Mouse (Mus musculus) right cerebral cortex, postnatal 25 days (tissue): Measurements from ENCODE around the gene Fam76b.

Experiments used
- DNase-seq: peaks from one replicate; pipeline ENCODE4 v3.0.0; 2022

The Fam76b gene

DNA sequence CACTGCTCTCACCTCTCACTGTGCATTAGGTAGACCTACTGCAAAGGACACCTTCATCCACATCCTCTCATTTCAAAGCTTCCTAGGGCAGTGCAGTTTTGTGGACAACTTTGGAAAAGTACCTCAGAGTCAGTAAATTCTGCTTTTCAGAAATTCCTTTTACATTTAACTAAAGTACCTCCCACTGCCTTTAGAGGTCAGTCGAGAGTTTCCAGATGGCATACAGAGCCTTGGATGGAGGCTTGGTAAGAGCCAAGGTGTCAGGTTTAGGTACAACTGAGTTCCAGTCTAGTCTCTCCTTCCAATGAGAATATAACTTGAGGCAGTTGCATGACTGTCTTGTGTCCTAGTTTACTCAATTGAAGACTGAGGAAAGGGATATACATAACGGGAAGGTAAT lies 46.8 kb downstream of the Fam76b start:
- DNase-seq = no peak

DNA sequence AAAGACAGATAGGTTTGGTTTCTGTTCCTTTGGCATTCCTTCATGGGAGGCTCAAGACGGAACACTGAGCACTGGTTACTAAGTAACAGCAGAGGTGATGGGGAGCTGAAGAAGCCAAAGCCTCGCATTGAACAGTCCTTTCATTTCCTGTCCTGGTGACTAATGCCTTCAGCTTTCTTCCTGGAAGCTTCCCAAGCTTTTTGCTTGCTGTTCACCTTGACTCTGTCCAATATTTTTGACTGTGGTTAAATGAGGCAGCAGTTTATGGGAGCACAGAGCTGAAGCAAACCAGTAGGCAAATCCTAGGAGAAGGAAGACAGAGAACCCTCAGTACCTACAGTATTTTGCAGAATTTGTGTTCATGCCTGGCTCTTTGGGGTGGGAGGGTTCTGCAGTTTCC lies 47.8 kb downstream of the Fam76b start:
- DNase-seq = no peak

DNA sequence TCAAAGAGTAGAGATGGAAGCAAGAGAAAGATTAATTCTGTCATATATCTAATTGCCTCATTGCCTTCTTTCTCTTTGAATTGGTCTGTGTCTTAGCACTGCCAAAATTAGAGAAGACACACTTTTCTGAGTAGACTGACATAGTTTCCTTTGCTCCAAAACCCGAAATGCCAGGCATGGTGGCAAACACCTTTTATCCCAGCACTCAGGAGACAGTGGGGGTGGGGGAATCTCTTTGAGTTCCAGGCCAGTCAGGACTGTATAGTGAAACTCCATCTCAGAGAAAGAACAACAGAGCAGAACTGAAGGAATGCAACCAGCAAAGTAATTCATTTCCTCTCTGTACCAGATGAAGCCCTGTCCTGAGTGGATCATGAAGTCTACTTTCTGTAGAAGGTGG lies 53.2 kb downstream of the Fam76b start:
- no peak for DNase-seq

DNA sequence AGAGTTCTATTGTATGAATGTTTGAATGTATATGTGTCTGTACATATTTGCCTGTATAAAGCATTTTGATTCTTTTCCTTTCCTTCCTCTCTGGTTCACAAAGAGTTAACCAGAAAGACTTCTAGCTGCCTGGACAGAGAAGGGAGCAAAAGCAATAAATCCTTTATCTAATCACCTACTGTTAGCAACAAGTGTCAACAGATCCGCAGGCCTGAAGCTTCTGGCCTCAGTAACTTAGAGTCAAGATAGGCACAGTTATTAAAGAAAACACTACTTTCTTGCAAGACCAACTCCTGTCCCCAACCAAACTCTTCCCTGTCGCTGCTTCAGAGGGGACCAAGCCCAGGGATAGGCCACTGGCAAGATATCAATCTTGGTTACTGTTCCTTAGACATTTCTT lies 55.0 kb downstream of the Fam76b start:
- no peak for DNase-seq

DNA sequence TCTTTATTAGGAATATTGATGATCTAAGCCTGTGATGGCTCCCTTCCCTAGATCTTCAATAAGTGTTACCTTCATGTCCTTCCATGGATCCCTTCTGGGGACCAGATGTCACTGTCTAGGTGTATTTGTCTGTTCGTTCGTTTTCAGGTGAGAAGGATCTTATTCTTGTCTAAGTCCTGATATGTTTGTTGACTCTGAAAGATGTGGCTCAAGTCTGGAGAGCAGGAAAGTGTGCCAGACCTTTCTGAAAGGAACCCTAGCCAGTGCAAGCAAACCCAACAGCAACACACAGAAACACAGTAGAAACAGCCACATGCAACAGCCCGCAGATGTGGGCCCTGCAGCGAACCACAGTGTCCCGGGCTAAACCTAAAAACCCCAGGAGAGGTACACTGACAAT lies 61.5 kb downstream of the Fam76b start:
- DNase-seq = no peak

DNA sequence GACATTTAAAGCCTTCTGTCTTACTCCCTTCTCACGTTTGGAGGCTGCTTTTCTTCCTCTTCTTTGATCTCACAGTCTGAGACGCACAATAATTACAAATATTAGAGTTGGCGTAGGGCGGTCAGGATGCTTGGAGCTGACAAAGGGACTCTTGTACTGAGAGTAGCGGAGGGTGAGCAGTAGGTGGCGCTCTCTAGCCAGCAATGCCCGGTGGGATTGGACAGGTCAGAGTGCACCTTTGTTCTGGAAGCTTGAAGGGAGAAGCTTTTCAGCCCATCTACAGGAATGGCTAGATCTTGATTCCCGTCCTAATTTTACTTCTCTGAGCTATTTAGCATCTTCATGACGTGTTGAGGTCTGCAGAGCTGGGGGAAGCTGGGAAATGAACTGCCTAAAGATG lies 62.1 kb downstream of the Fam76b start:
- DNase-seq = peak; percentile 69

DNA sequence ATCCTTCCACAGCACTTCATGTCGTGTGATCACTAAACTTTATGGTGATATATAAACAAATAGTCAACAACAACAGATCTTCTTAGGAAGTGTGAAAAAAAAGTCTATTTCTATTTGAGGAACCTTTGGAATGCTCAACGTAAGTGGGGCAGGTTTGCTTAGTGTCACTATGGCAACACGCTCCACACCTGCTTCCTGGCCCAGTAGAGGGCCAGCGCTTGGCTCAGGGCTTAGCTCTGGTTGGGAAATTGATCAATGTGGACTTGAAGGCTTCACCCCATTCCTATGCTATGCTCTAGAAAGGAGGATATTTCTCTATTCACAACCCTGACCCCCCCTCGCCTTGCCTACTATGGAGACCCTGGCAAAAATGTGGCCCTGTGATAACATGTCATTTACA lies 62.7 kb downstream of the Fam76b start:
- DNase-seq = no peak

DNA sequence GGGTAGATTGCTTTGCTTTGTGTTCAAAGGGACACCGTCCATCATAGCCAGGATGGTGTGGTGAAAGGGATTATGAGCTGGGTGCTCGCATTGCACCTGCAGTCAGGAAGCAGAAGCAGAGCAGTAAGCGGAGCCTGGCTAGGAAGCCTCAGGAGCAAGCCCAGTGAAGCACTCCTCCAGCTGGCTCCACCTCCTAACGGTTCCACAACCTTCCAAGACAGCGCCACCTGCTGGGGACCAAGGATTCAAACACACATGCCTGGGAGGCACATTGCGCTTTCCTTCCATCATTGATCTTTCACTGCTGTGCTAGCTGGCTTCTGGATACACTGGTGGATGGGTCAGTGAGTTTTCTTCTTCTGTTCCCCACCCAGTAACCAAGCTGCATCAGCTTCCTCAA lies 64.4 kb downstream of the Fam76b start:
- DNase-seq = no peak

DNA sequence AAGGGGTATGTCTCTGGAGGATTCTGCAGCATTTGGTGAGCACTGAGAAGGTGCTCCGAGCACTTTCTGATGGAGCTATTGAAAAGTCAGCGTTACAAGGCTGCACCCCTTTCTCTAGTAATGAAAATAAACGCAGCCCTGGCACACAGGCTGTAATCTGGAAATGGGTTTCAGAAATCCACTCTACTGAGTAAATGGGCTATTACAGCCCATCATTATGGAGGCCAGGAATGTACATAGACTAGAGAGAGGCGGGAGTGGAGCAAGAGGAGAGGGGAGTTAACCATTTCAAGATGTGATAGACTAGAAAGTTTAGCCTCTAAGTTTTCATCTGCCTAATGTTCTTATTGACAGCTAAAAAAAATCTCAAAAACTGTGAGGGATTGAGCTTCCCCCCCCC lies 65.5 kb downstream of the Fam76b start:
- DNase-seq = no peak

DNA sequence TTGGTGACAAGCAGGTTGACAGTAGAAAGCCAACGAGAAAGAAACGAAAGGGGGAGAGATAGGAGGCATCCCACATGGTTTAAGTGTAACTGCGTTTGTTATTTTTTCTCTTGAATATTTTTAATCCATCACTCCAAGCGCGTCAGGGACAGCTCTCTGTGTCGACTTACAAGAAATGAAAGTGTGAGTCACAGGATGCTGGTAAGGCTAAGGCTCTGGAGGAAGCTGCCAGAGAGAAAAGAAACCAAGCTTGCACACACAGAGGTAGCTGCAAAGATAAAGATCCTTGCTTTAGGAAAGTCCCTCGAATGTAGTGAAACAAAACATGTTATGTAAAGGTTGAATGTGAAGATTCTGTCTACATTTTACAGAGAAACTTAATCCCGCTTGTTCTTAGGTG lies 67.0 kb downstream of the Fam76b start:
- peak; percentile 44 for DNase-seq

DNA sequence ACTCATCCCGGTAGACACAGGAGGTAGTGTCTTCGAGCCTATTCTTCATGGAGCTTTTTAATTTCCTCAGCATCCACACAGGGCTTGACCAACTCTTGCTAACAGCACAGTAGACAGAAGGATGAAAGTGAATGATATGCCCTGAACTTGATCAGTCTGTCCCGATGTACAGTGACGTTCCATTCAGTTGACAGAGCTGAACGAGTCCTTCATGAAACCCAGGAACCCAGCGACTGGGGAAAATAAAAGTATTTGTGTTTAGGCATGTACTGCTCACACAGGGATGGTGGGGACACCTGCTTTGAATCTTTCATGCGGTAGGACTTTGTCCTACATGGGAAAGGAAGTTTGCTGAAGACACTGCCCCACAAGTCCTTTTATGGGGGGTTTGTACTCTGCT lies 67.4 kb downstream of the Fam76b start:
- DNase-seq = no peak

DNA sequence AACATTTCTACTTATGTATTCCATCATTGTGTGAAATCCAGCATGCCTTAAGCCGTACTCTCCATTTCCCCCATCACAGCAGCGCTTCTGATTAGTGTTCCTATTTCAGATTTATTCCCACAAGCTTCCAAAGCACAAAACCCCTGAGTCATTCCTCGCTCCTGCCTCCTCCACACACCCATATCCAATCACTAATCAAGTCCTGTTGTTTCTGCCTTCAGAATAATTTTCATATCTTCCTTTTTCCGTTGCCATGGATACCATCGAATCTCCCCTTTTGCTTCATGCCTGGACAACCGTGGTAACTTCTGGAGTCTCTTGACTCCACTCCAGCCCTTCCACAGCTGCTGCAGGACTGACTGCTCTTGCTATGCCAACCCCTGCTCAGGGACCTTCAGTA lies 68.5 kb downstream of the Fam76b start:
- DNase-seq = peak; percentile 52

DNA sequence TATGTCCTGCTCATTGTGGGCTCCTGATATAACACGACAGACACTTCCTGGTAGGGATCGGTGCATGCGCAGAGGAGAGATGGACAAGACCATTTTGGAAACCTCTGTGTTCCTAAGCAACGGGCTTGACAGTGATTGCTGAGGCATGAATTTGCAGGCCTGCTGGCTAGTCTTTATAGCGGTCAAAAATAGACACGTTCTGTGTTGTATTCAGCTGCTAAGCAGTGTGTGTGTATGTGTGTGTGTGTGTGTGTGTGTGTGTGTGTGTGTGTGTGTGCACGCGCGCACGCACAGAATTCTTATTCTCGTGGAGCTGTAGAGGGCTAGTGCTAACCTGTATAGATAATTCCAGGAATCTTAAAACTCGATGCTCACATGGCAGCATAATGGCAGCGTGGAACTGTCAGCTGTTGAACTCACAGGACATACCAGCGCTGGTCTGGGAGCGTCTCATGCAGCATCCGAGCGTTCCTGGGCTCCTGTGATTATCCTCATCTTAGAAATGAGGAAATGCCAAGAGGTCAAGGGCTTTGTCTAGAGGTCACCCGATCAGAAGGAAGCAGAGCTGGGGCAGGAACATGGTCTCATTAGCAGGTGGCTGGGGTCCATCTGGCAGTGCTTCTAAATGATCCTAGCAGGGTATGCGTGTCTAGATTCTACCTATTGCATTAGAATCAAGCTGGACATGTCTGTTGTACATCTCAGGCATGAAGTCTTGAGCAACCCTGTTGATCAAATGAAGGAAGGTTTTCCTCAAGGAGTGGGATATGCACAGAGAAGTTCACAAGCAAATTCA lies 71.2 kb downstream of the Fam76b start:
- peak; percentile 53 for DNase-seq

DNA sequence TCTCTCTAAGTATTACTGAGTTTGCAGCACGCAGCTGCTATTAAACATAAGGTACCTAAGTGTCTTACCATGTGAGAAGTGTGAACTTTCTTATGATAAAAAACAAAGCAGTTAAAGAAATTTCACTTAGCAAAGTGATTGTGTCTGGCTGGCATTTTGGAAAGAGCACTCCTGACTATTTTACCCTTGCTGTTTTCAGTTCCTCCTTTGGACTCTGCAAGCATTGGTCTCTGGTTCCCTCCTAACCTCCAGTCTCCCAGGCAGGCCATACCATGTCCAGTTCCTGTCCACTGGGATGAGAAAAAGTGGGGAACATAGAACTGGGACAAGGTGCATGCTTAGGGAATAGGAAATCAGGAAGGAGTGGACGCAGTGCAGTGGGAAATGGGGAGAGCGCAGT lies 74.5 kb downstream of the Fam76b start:
- no peak for DNase-seq

DNA sequence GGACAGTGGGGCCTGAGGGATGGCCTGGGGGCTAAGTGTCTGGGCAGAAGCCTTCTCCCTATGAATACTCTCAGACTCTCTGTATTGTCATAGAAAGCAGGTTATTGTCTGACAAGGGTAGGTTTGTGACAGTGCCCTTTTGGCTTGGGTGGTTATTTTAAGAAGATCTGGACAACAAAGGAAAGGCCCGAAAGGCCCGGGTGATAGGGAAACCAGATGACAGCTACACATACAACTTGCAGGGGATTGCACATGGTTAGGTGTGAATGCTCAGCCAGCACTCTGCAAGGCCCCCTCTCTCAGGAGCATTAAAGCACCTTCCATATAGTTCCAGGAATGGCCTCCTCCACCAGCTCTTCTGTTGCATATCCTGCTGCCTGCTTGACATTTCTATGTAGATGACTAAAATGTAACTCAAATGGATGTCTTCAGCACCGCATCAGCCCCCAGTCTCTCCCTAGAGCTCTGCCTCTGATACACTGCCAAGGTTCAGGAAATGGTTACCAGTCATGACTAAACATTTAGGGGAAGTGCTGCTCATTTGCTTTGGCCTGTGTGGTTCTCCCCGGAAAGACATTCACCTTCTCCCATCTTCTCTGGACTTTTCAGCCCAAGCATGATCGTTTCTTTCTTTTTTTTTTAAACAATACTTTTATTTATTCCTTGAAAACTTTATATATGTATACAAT lies 76.7 kb downstream of the Fam76b start:
- DNase-seq = no peak
